Mouse (Mus musculus) lung, postnatal 0 days (tissue): Measurements from ENCODE around the gene Ptpn3.
A peak's percentile ranks its signal among the peaks of the same experiment; 100 is the strongest.

Experiments
- CTCF ChIP-seq: IDR thresholded peaks from 2 replicates; pipeline ENCODE4 v1.5.1; 2016; ENCODE audit warnings: antibody characterized with exemption, mild to moderate bottlenecking
- EP300 ChIP-seq: IDR thresholded peaks from 2 replicates; pipeline ENCODE4 v1.6.1; 2016; ENCODE audit warnings: antibody characterized with exemption, mild to moderate bottlenecking, control low read depth

GRCm38 (mm10) chr4:57216535-57216934 is 85.1 kb downstream of the Ptpn3 start:
- TF ChIP-seq CTCF, result peak; percentile 51
- TF ChIP-seq EP300, result no peak
